Mouse (Mus musculus): ENCODE data around the gene Map1b. TPM values are rescaled to one million over a fixed set of nuclear protein-coding genes. Genes with fewer than 3 reads are reported as not detected.
A peak's percentile ranks its signal among the peaks of the same experiment; 100 is the strongest.

Map1b gene
- polyA plus RNA-seq (2015; fragmentation: Nextera tagmentation; extraction: Ambion mirVana), result 163 and 172 TPM in 2 replicates

DNA sequence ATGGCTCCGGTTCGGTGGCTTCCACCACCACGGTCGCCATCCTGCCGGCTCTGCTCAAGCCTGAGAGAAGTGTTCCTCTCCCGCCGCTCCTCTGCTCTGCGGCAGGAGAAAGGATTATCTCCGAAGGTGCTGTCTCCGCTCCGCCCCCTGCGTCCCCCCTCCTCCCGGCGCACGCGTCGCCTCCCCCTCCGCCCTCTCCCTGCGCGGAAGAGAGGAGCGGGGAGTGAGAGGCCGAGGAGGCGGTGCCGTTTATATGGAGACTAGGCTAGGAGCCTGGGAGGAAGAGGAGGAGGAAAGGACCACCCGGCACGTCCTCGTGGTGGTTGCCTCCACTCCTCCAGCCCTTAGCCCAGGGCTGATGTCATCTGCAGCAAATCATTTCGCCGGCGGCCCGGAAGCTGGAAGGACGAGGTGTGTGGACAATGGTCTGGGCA, at the start of gene Map1b:
TSS of gene Map1b (minus strand) at position 93 of the 434 bp plus-strand sequence.
- Histone ChIP-seq H3K9ac (peak within 1 kb of the TSS; percentile 50), H3K4me1 (peaks cover 32% of the 10 kb centered on the region), H3K9me3 (replicated peaks) (no peaks in the 10 kb centered on the region), H3K4me3 (replicated peaks) (peak within 1 kb of the TSS; percentile 68), H3K27me3 (no peaks in the 10 kb centered on the region), H3K36me3 (no peaks in the 10 kb centered on the region), H3K27ac (replicated peaks) (peak within 1 kb of the TSS; percentile 83), H3K4me2 (replicated peaks) (peak within 1 kb of the TSS; percentile 94)
- peak; percentile 82 for ATAC-seq (ENCODE audit: insufficient number of reproducible peaks, low FRiP score, low TSS enrichment, low read depth)
- WGBS, result 0% methylated on average over 21 of the region's 32 CpGs

GRCm38 (mm10) chr13:99564346-99564745, 48.0 kb upstream of the Map1b start:
- H3K4me3 ChIP-seq (replicated peaks), result no peak overlapping the region
- H3K4me2 ChIP-seq (replicated peaks), result no peak overlapping the region
- no peaks in the 10 kb centered on the region for H3K4me1 ChIP-seq
- no peak overlapping the region for H3K9ac ChIP-seq
- WGBS, result 26% methylated on average over 3 of the region's 3 CpGs
- H3K36me3 ChIP-seq, result no peaks in the 10 kb centered on the region
- no peak overlapping the region for H3K27ac ChIP-seq (replicated peaks)
- no peaks in the 10 kb centered on the region for H3K9me3 ChIP-seq (replicated peaks)
- H3K27me3 ChIP-seq, result no peaks in the 10 kb centered on the region
- ATAC-seq (ENCODE audit: insufficient number of reproducible peaks, low FRiP score, low TSS enrichment, low read depth), result no peak

DNA sequence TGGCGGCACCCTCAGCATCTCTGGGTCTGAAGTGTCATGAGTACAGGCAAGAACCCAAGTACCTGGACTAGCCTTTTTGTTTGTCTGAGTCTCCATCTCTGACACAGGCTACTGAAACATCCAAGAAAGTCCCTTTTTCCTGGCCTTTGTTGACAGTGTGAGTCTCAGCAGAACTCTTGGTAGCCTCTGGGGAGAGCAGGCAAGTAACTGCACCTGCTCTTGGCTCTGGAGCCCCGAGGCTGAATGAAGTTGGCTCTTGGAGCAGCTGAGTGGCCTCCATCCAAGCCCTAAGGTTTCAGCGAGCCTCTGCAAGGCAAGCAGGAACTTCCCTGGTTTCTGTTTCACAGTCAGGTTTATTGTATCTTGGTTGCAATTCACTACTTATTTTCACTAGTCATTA, 46.7 kb upstream of the Map1b start:
- no peaks in the 10 kb centered on the region for H3K36me3 ChIP-seq
- no peak for ATAC-seq (ENCODE audit: insufficient number of reproducible peaks, low FRiP score, low TSS enrichment, low read depth)
- WGBS, result 45% methylated on average over 3 of the region's 3 CpGs
- no peaks in the 10 kb centered on the region for H3K9me3 ChIP-seq (replicated peaks)
- no peak overlapping the region for H3K9ac ChIP-seq
- no peak overlapping the region for H3K4me3 ChIP-seq (replicated peaks)
- no peaks in the 10 kb centered on the region for H3K4me1 ChIP-seq
- no peak overlapping the region for H3K27ac ChIP-seq (replicated peaks)
- H3K27me3 ChIP-seq, result no peaks in the 10 kb centered on the region
- no peak overlapping the region for H3K4me2 ChIP-seq (replicated peaks)

GRCm38 (mm10) chr13:99561843-99562550, 45.7 kb upstream of the Map1b start:
- Histone ChIP-seq H3K4me2 (replicated peaks) (no peak overlapping the region), H3K36me3 (no peaks in the 10 kb centered on the region), H3K27me3 (no peaks in the 10 kb centered on the region), H3K27ac (replicated peaks) (no peak overlapping the region), H3K4me1 (no peaks in the 10 kb centered on the region), H3K4me3 (replicated peaks) (no peak overlapping the region), H3K9me3 (replicated peaks) (no peaks in the 10 kb centered on the region), H3K9ac (no peak overlapping the region)
- WGBS, result 41% methylated on average over 10 of the region's 10 CpGs
- ATAC-seq (ENCODE audit: insufficient number of reproducible peaks, low FRiP score, low TSS enrichment, low read depth), result no peak; the same call in 1 of the 2 replicates

GRCm38 (mm10) chr13:99560674-99561639, 44.6 kb upstream of the Map1b start:
- WGBS, result 49% methylated on average over 13 of the region's 13 CpGs
- Histone ChIP-seq H3K27me3 (no peaks in the 10 kb centered on the region), H3K9ac (no peak overlapping the region), H3K36me3 (no peaks in the 10 kb centered on the region), H3K4me1 (no peaks in the 10 kb centered on the region), H3K4me2 (replicated peaks) (no peak overlapping the region), H3K4me3 (replicated peaks) (no peak overlapping the region), H3K9me3 (replicated peaks) (no peaks in the 10 kb centered on the region), H3K27ac (replicated peaks) (no peak overlapping the region)
- ATAC-seq (ENCODE audit: insufficient number of reproducible peaks, low FRiP score, low TSS enrichment, low read depth), result no peak

DNA sequence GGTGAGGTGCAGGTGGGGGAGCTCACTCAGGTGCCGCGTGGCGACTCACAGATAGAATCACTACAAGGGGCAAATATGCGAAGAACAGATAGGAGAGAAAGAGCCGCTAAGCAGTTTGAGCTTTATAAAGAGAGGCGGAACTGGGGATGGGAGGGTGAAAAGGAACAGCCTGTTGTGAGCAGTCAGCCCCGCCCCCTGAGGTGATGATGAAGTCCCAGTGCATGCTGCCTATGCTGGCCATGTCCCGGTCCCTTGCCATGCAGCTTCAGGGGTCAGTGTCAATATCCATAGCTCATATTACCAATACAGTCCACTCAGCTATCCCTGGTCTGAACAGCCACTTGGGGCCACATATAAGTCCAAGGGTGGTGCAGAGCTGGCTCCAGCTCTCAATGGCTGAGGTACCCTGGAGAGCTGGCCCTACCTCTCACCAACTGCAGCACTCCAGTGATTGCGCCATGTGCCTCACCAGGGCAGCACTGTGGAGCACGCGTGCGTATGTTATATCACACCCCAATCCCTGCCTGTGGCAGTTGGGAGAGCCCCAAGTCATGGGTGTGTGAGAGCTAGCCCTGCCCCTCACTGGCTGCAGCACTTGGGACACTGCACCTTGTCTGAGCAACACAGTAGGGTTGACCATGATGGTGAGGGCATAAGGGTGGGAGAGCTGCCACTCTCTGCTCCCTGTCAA, 42.0 kb upstream of the Map1b start:
- Histone ChIP-seq H3K9me3 (replicated peaks) (no peaks in the 10 kb centered on the region), H3K36me3 (no peaks in the 10 kb centered on the region), H3K4me1 (no peaks in the 10 kb centered on the region), H3K27ac (replicated peaks) (no peak overlapping the region), H3K4me3 (replicated peaks) (no peak overlapping the region), H3K4me2 (replicated peaks) (no peak overlapping the region), H3K9ac (no peak overlapping the region), H3K27me3 (no peaks in the 10 kb centered on the region)
- ATAC-seq (ENCODE audit: insufficient number of reproducible peaks, low FRiP score, low TSS enrichment, low read depth), result no peak
- WGBS, result 79% methylated on average over 12 of the region's 12 CpGs

GRCm38 (mm10) chr13:99557813-99558212, 41.5 kb upstream of the Map1b start:
- Histone ChIP-seq H3K4me3 (replicated peaks) (no peak overlapping the region), H3K36me3 (no peaks in the 10 kb centered on the region), H3K4me2 (replicated peaks) (no peak overlapping the region), H3K4me1 (no peaks in the 10 kb centered on the region), H3K27ac (replicated peaks) (no peak overlapping the region), H3K27me3 (no peaks in the 10 kb centered on the region), H3K9me3 (replicated peaks) (no peaks in the 10 kb centered on the region), H3K9ac (no peak overlapping the region)
- WGBS, result 75% methylated on average over 15 of the region's 15 CpGs
- ATAC-seq (ENCODE audit: insufficient number of reproducible peaks, low FRiP score, low TSS enrichment, low read depth), result no peak

DNA sequence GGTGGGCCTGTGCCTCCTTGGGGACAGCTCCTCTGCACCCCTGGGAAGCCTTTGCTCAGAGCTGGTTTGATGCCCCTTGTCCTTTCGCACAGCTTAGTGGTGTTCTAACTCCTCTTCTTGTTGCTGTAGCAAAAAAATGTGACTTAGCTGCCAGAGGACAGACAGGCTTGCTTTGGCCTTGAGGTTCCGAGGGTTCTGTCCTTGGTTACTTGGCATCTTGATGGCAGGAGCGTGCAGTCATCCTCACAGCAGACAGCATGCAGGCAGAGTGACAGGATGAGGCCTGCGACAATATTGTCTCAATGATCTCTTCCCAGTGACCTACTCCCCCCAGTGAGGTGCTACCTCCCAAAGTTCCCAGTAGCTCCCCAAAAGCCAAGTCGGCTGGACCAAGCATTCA, 41.0 kb upstream of the Map1b start:
- Histone ChIP-seq H3K4me3 (replicated peaks) (no peak overlapping the region), H3K4me1 (no peaks in the 10 kb centered on the region), H3K36me3 (no peaks in the 10 kb centered on the region), H3K27me3 (no peaks in the 10 kb centered on the region), H3K9ac (no peak overlapping the region), H3K9me3 (replicated peaks) (no peaks in the 10 kb centered on the region), H3K27ac (replicated peaks) (no peak overlapping the region), H3K4me2 (replicated peaks) (no peak overlapping the region)
- WGBS, result 77% methylated on average over 5 of the region's 5 CpGs
- no peak for ATAC-seq (ENCODE audit: insufficient number of reproducible peaks, low FRiP score, low TSS enrichment, low read depth)

- Histone ChIP-seq H3K9ac (no peak overlapping the region), H3K4me3 (replicated peaks) (no peak overlapping the region), H3K27ac (replicated peaks) (no peak overlapping the region), H3K4me2 (replicated peaks) (no peak overlapping the region), H3K27me3 (no peaks in the 10 kb centered on the region), H3K9me3 (replicated peaks) (no peaks in the 10 kb centered on the region), H3K4me1 (no peaks in the 10 kb centered on the region), H3K36me3 (no peaks in the 10 kb centered on the region)
- WGBS, result 73% methylated on average over 8 of the region's 8 CpGs
- no peak for ATAC-seq (ENCODE audit: insufficient number of reproducible peaks, low FRiP score, low TSS enrichment, low read depth)
Observed at GRCm38 (mm10) chr13:99554960-99555359, 38.6 kb upstream of the Map1b start.

DNA sequence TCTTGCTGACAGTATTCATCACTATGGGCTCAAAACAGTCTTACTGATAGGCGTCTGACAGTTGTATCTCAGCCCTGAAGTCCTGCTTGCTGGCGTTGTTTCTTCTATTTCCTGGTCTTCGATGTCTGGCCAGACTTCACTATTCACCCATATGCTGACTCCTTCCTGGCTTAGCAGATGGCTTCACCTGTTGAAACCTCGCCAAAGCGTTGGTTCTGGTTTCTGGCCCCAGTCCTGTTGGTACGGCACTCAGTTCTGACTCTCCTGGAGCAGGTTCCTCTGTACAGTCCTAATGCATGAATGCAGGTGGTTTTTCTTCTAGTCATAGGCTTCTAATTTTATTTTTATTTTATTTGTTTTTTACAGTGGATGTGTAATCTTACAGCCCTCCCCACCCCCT, 38.1 kb upstream of the Map1b start:
- Histone ChIP-seq H3K27me3 (no peaks in the 10 kb centered on the region), H3K4me2 (replicated peaks) (no peak overlapping the region), H3K4me3 (replicated peaks) (no peak overlapping the region), H3K4me1 (no peaks in the 10 kb centered on the region), H3K27ac (replicated peaks) (no peak overlapping the region), H3K36me3 (no peaks in the 10 kb centered on the region), H3K9me3 (replicated peaks) (no peaks in the 10 kb centered on the region), H3K9ac (no peak overlapping the region)
- 89% methylated on average over 6 of the region's 6 CpGs for WGBS
- no peak for ATAC-seq (ENCODE audit: insufficient number of reproducible peaks, low FRiP score, low TSS enrichment, low read depth)

DNA sequence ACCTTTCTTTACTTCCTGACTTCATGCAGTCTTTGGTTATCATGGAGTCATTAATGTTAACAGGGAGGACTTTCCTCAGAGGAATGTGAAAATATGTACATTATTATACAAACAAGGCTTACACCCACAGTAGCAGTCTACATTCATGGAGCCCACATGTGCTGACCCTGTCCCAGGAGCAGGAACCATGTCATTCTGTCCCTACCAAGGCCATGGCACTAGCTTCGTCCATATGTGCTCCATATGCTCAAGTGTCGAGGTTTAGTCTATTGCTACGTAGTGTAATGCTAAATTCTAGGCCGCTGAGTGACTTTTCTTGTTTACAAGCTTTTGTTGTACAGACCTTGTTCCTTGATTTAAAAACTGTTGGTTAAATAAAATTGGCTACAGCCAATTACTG, 36.0 kb upstream of the Map1b start:
- H3K27me3 ChIP-seq, result no peaks in the 10 kb centered on the region
- no peak overlapping the region for H3K4me2 ChIP-seq (replicated peaks)
- WGBS, result 72% methylated on average over 4 of the region's 4 CpGs
- no peaks in the 10 kb centered on the region for H3K9me3 ChIP-seq (replicated peaks)
- H3K4me1 ChIP-seq, result no peaks in the 10 kb centered on the region
- no peak overlapping the region for H3K4me3 ChIP-seq (replicated peaks)
- H3K36me3 ChIP-seq, result no peaks in the 10 kb centered on the region
- H3K9ac ChIP-seq, result no peak overlapping the region
- H3K27ac ChIP-seq (replicated peaks), result no peak overlapping the region
- ATAC-seq (ENCODE audit: insufficient number of reproducible peaks, low FRiP score, low TSS enrichment, low read depth), result no peak
